Mouse (Mus musculus): Measurements from ENCODE around the gene Nrn1l. TPM values are rescaled to one million over a fixed set of nuclear protein-coding genes. Genes with fewer than 3 reads are reported as not detected.
A peak's percentile ranks its signal among the peaks of the same experiment; 100 is the strongest.

Nrn1l gene
- polyA plus RNA-seq, 1 experiment from 2014 or later, result 0.47 TPM

DNA sequence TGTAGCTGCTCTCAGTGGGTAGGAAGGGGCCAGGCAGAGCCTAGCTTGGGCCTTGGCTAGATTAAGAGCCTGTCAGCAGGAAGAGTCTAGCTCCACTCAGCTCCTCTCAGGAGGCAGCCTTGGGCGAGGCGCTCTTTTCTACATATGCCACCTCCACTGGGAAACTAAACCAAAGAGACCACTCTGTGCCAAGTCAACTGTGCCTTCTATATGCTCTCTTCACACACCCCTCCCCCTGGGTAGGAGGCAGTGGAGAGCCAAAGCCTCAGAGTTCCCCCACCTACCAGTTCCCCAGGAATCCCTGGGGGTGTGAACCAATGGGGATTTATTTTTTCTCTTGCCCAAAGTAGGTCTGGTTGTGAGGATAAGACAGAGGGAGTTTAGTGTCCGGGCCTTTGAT, 37.9 kb downstream of the Nrn1l start:
- no peak for TF ChIP-seq CTCF (IDR thresholded peaks at IDR 0.05)
- in situ Hi-C loops (cut with MboI; ENCODE audit: low pct_unique_long_range_greater_than_20kb), result loop anchor here (10.0 kb wide), 1 partner anchor 216 kb away; no protein-coding TSS in a partner anchor
- no peaks in the 10 kb centered on the region for H3K27me3 ChIP-seq
- ATAC-seq (no peak), DNase-seq (ENCODE audit: low read depth, low spot score) (no peak)
- POLR2A ChIA-PET, result interaction anchor here (0.6 kb wide), 1 partner anchor 76 kb away, joined by 3 read pairs; no protein-coding TSS in a partner anchor
- CTCF ChIA-PET, result interaction anchor here (0.5 to 3.4 kb wide), 13 partner anchors 13 to 217 kb away, joined by 3 to 19 read pairs (median 5); partner anchors contain the start of gene Thap11

GRCm38 (mm10) chr8:105932525-105932924, 39.2 kb downstream of the Nrn1l start:
- CTCF ChIA-PET, result interaction anchor here (1.7 kb wide), 1 partner anchor 98 kb away, joined by 4 read pairs; no protein-coding TSS in a partner anchor
- in situ Hi-C loops (cut with MboI; ENCODE audit: low pct_unique_long_range_greater_than_20kb), result loop anchor here (10.0 kb wide), 1 partner anchor 218 kb away; no protein-coding TSS in a partner anchor

GRCm38 (mm10) chr8:105933762-105934161, 40.4 kb downstream of the Nrn1l start, which contains the start of gene Ctrl:
Gene Ctrl, minus strand, starts transcription at chr8:105933862.
- H3K27me3 ChIP-seq, result no peaks in the 10 kb centered on the region
- in situ Hi-C loops (cut with MboI; ENCODE audit: low pct_unique_long_range_greater_than_20kb), result loop anchor here (10.0 kb wide), 1 partner anchor 219 kb away; no protein-coding TSS in a partner anchor
- DNase-seq (ENCODE audit: low read depth, low spot score), result no peak
- CTCF ChIA-PET, result interaction anchor here (1.7 kb wide), 1 partner anchor 99 kb away, joined by 4 read pairs; no protein-coding TSS in a partner anchor
- TF ChIP-seq CTCF (IDR thresholded peaks at IDR 0.05), result no peak
- ATAC-seq, result no peak
- POLR2A ChIA-PET, result no interaction called here

More at GRCm38 (mm10) chr8:105932525-105932924, 39.2 kb downstream of the Nrn1l start:
- no peak for TF ChIP-seq CTCF (IDR thresholded peaks at IDR 0.05)
- DNase-seq (ENCODE audit: low read depth, low spot score) (no peak), ATAC-seq (no peak)
- POLR2A ChIA-PET, result no interaction called here
- no peaks in the 10 kb centered on the region for H3K27me3 ChIP-seq

DNA sequence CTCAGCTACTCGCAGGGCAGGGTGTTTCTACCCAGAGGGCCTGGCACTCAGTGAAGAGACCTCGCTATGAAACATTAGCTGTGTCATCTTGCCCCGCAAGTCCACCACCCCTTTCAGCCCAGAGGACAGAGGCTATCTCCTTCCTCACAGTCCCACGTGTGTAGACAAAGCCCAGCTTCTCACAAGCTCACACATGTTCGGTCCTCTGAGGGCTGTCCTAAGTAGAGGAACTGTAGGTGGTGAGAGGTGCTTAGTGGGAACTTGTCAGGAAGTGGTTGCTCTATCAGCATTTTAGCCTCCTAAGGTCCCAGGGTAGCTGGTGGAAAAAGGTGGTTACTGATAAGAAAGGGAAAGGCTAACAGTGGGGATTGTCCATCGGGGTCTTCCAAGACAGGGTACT, 41.7 kb downstream of the Nrn1l start:
- POLR2A ChIA-PET, result interaction anchor here (0.6 kb wide), 1 partner anchor 11 kb away, joined by 3 read pairs; no protein-coding TSS in a partner anchor
- no peak for TF ChIP-seq CTCF (IDR thresholded peaks at IDR 0.05)
- ATAC-seq (no peak), DNase-seq (ENCODE audit: low read depth, low spot score) (no peak)
- CTCF ChIA-PET, result interaction anchor here (1.0 to 1.1 kb wide), 2 partner anchors 100 to 101 kb away, joined by 3 to 4 read pairs; no protein-coding TSS in a partner anchor
- in situ Hi-C loops (cut with MboI; ENCODE audit: low pct_unique_long_range_greater_than_20kb), result loop anchor here (5.0 to 10.0 kb wide), 2 partner anchors 103 to 220 kb away; no protein-coding TSS in a partner anchor
- H3K27me3 ChIP-seq, result no peaks in the 10 kb centered on the region

DNA sequence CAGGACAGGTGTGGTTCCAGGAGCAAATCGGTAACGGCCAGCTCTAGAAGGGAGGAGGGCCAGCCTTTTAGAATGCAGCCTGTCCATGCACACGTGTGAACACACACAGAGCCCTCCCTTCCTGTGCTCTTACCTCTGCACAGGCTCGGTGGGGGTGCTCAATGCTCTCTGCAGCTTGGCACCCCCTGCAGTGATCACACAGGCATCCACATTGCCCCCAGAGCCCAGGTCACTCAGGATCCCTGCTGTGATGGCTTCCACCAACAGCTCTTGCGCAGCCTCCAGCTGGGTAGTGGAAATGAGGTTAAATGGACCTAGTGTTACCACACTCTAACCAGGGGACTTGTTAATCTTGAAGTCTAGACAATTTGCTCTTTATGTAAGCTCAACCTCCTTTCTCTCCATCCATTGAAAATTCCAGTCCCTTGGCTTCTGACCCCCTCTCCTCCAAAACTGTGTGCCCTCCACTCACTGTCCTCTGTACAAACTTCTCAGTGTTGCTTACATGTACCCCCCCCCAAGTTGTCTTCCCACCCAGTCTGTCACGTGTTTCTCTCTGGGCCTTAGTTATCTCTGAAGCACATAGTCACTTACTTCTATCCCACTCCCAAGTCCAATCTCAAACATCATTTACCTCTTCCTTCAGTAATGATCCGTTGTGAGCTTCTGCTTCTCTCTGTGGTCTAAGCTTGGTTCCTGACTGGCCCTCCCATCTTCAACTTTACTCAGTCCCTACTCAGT, 42.7 kb downstream of the Nrn1l start:
- in situ Hi-C loops (cut with MboI; ENCODE audit: low pct_unique_long_range_greater_than_20kb), result loop anchor here (5.0 to 10.0 kb wide), 2 partner anchors 104 to 221 kb away; no protein-coding TSS in a partner anchor
- ATAC-seq, result no peak

GRCm38 (mm10) chr8:105936866-105937475, 43.6 kb downstream of the Nrn1l start:
- in situ Hi-C loops (cut with MboI; ENCODE audit: low pct_unique_long_range_greater_than_20kb), result loop anchor here (5.0 to 10.0 kb wide), 2 partner anchors 105 to 222 kb away; no protein-coding TSS in a partner anchor
- POLR2A ChIA-PET, result interaction anchor here (0.5 to 1.2 kb wide), 5 partner anchors 9 to 108 kb away, joined by 3 to 4 read pairs (median 3); no protein-coding TSS in a partner anchor
- TF ChIP-seq CTCF (IDR thresholded peaks at IDR 0.05), result no peak

More for the DNA sequence above, 42.7 kb downstream of the Nrn1l start:
- no peak for DNase-seq (ENCODE audit: low read depth, low spot score)
- ChIA-PET POLR2A (interaction anchor here (0.7 to 1.0 kb wide), 2 partner anchors 18 to 48 kb away, joined by 3 read pairs; no protein-coding TSS in a partner anchor), CTCF (interaction anchor here (1.0 to 1.5 kb wide), 3 partner anchors 23 to 102 kb away, joined by 3 to 4 read pairs (median 3); no protein-coding TSS in a partner anchor)
- H3K27me3 ChIP-seq, result no peaks in the 10 kb centered on the region
- no peak for TF ChIP-seq CTCF (IDR thresholded peaks at IDR 0.05)

GRCm38 (mm10) chr8:105937496-105938305, 44.3 kb downstream of the Nrn1l start:
- in situ Hi-C loops (cut with MboI; ENCODE audit: low pct_unique_long_range_greater_than_20kb), result loop anchor here (5.0 to 10.0 kb wide), 2 partner anchors 105 to 223 kb away; no protein-coding TSS in a partner anchor
- no peak for DNase-seq (ENCODE audit: low read depth, low spot score)
- ChIA-PET POLR2A (interaction anchor here (0.5 to 1.2 kb wide), 4 partner anchors 8 to 107 kb away, joined by 3 to 4 read pairs (median 3); no protein-coding TSS in a partner anchor), CTCF (interaction anchor here (0.6 to 1.0 kb wide), 2 partner anchors 10 to 21 kb away, joined by 3 read pairs; no protein-coding TSS in a partner anchor)
- ATAC-seq, result peak; percentile 2
- no peak for TF ChIP-seq CTCF (IDR thresholded peaks at IDR 0.05)
- no peaks in the 10 kb centered on the region for H3K27me3 ChIP-seq

More at GRCm38 (mm10) chr8:105936866-105937475, 43.6 kb downstream of the Nrn1l start:
- DNase-seq (ENCODE audit: low read depth, low spot score) (peak; percentile 69), ATAC-seq (peak; percentile 77)
- no peaks in the 10 kb centered on the region for H3K27me3 ChIP-seq
- CTCF ChIA-PET, result interaction anchor here (1.5 kb wide), 1 partner anchor 22 kb away, joined by 3 read pairs; no protein-coding TSS in a partner anchor

DNA sequence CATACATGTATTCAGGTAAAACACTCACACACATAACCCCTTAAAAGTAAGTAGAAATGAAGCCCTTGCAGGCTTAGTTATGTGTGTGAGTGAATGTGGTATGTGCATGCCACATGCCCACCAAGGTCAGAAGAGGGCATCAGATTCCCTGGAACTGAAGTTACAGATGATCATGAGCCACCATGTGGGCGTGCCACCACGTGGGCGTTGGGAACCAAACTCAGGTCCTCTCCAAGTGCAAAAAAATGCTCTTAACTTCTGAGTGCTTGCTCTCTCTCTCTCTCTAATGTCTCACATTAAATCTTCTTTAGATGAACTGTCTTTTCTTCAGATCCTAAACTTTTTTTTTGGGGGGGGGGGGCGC, 44.9 kb downstream of the Nrn1l start, which contains the start of gene Psmb10:
TSS of gene Psmb10 (minus strand) at position 139 of the 364 bp plus-strand sequence.
- in situ Hi-C loops (cut with MboI; ENCODE audit: low pct_unique_long_range_greater_than_20kb), result loop anchor here (5.0 to 10.0 kb wide), 2 partner anchors 106 to 223 kb away; no protein-coding TSS in a partner anchor
- no peak for DNase-seq (ENCODE audit: low read depth, low spot score)
- TF ChIP-seq CTCF (IDR thresholded peaks at IDR 0.05), result no peak
- CTCF ChIA-PET, result interaction anchor here (0.6 to 1.0 kb wide), 3 partner anchors 9 to 26 kb away, joined by 3 read pairs; no protein-coding TSS in a partner anchor
- ATAC-seq, result no peak
- no peaks in the 10 kb centered on the region for H3K27me3 ChIP-seq
- POLR2A ChIA-PET, result interaction anchor here (0.6 to 1.0 kb wide), 5 partner anchors 9 to 341 kb away, joined by 3 to 6 read pairs (median 3); no protein-coding TSS in a partner anchor

GRCm38 (mm10) chr8:105942026-105942425, 48.7 kb downstream of the Nrn1l start:
- ATAC-seq, result no peak
- no peak for TF ChIP-seq CTCF (IDR thresholded peaks at IDR 0.05)
- no peak for DNase-seq (ENCODE audit: low read depth, low spot score)
- ChIA-PET CTCF (interaction anchor here (1.3 kb wide), 1 partner anchor 13 kb away, joined by 4 read pairs; no protein-coding TSS in a partner anchor), POLR2A (no interaction called here)
- in situ Hi-C loops (cut with MboI; ENCODE audit: low pct_unique_long_range_greater_than_20kb), result no loop called here
- no peaks in the 10 kb centered on the region for H3K27me3 ChIP-seq

All from Patski (cell line).